Mouse (Mus musculus) E14TG2a.4 (cell line): Measurements from ENCODE around the gene Exosc5.

Experiments used
- CTCF ChIP-seq: conservative IDR thresholded peaks from 2 replicates; pipeline ENCODE4 v1.5.1; 2014; ENCODE audit warnings: low read length
- NANOG ChIP-seq: IDR thresholded peaks from 2 replicates; pipeline ENCODE4 v1.6.1; 2014; ENCODE audit warnings: borderline replicate concordance, low read length, mixed read lengths
- POU5F1 ChIP-seq: IDR thresholded peaks from 2 replicates; pipeline ENCODE4 v1.6.1; 2014; ENCODE audit warnings: low read length, borderline replicate concordance

DNA sequence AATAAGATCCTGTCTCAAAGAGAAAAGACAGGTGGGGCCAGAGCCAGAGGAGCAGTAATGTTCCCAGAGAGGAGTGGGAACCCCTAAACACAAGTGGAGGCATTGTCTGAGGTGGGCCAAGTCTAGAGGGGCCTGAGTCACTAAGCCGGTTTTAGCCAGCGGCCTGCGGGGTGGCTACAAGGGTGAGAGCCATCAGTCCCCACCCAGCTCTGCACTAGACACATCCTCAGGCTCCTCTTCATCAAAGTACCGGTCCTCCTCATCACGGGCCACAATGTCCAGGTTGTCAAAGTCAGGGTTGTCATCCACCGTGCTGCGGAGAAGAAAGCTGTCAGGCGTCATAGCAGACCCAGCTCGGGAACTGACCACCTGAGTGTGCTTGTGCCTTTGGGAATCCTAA, 53.8 kb downstream of the Exosc5 start:
- no peak for TF ChIP-seq CTCF
- no peak for TF ChIP-seq POU5F1
- no peak for TF ChIP-seq NANOG
